Mouse (Mus musculus): ENCODE measurements around the gene Skint9. TPM values are rescaled to one million over a fixed set of nuclear protein-coding genes. Genes with fewer than 3 reads are reported as not detected.
"Not testable (repeated sequence)": the region's sequence is repeated elsewhere in the genome, so short reads cannot be mapped to it uniquely, and the experiment has no call there.

Skint9 gene
- polyA plus RNA-seq (2014; fragmentation: Nextera tagmentation; extraction: Ambion mirVana) = not detected in 2 replicates

- no peaks in the 10 kb centered on the region for H3K36me3 ChIP-seq (ENCODE audit: control insufficient read depth, insufficient read depth, low read length)
- no peaks in the 10 kb centered on the region for H3K4me1 ChIP-seq (ENCODE audit: control insufficient read depth in 2 of 2, insufficient read depth in 2 of 2, low read length in 2 of 2)
- no peak within 1 kb of the TSS for H3K4me2 ChIP-seq (ENCODE audit: low read length)
- H3K27me3 ChIP-seq (ENCODE audit: control insufficient read depth, insufficient read depth, low read length) = no peaks in the 10 kb centered on the region
- no peak within 1 kb of the TSS for H3K4me3 ChIP-seq (ENCODE audit: control insufficient read depth in 1 of 2, insufficient read depth in 1 of 2, low read depth in 1 of 2, low read length in 2 of 2)
- peaks cover 15% of the 10 kb centered on the region for H3K9me3 ChIP-seq (ENCODE audit: control insufficient read depth, low read length)
- no peak within 1 kb of the TSS for H3K9ac ChIP-seq (ENCODE audit: low read length)
- H3K27ac ChIP-seq (replicated peaks in 1 of 2; ENCODE audit: control insufficient read depth in 1 of 2, insufficient read depth in 1 of 2, low read depth in 2 of 2, low read length in 2 of 2) = no peak within 1 kb of the TSS
- ATAC-seq (ENCODE audit: insufficient number of reproducible peaks, insufficient read depth, low FRiP score, low read depth) = no peak
These were observed at the start of gene Skint9 for GRCm38 (mm10) chr4:112433885-112434284. TSS of gene Skint9 (minus strand) at chr4:112433985.

- H3K27ac ChIP-seq (replicated peaks in 1 of 2; ENCODE audit: control insufficient read depth in 1 of 2, insufficient read depth in 1 of 2, low read depth in 2 of 2, low read length in 2 of 2) = no peak overlapping the region
- WGBS = 54% methylated on average over 1 of the region's 1 CpGs
- H3K9ac ChIP-seq (ENCODE audit: low read length) = no peak overlapping the region
- H3K27me3 ChIP-seq (ENCODE audit: control insufficient read depth, insufficient read depth, low read length) = no peaks in the 10 kb centered on the region
- no peak overlapping the region for H3K4me3 ChIP-seq (ENCODE audit: control insufficient read depth in 1 of 2, insufficient read depth in 1 of 2, low read depth in 1 of 2, low read length in 2 of 2)
- no peaks in the 10 kb centered on the region for H3K36me3 ChIP-seq (ENCODE audit: control insufficient read depth, insufficient read depth, low read length)
- no peaks in the 10 kb centered on the region for H3K4me1 ChIP-seq (ENCODE audit: control insufficient read depth in 2 of 2, insufficient read depth in 2 of 2, low read length in 2 of 2)
- ATAC-seq (ENCODE audit: insufficient number of reproducible peaks, insufficient read depth, low FRiP score, low read depth) = no peak
- H3K4me2 ChIP-seq (ENCODE audit: low read length) = no peak overlapping the region
- H3K9me3 ChIP-seq (ENCODE audit: control insufficient read depth, low read length) = peaks cover 17% of the 10 kb centered on the region
These were observed 1.1 kb downstream of the Skint9 start for GRCm38 (mm10) chr4:112432685-112433084.

GRCm38 (mm10) chr4:112432223-112432622, 1.6 kb downstream of the Skint9 start:
- Histone ChIP-seq H3K4me2 (ENCODE audit: low read length) (no peak overlapping the region), H3K9ac (ENCODE audit: low read length) (no peak overlapping the region), H3K36me3 (ENCODE audit: control insufficient read depth, insufficient read depth, low read length) (no peaks in the 10 kb centered on the region), H3K4me3 (ENCODE audit: control insufficient read depth in 1 of 2, insufficient read depth in 1 of 2, low read depth in 1 of 2, low read length in 2 of 2) (no peak overlapping the region), H3K4me1 (ENCODE audit: control insufficient read depth in 2 of 2, insufficient read depth in 2 of 2, low read length in 2 of 2) (no peaks in the 10 kb centered on the region), H3K27ac (replicated peaks in 1 of 2; ENCODE audit: control insufficient read depth in 1 of 2, insufficient read depth in 1 of 2, low read depth in 2 of 2, low read length in 2 of 2) (no peak overlapping the region), H3K27me3 (ENCODE audit: control insufficient read depth, insufficient read depth, low read length) (no peaks in the 10 kb centered on the region), H3K9me3 (ENCODE audit: control insufficient read depth, low read length) (peaks cover 13% of the 10 kb centered on the region)
- ATAC-seq (ENCODE audit: insufficient number of reproducible peaks, insufficient read depth, low FRiP score, low read depth) = no peak

- ATAC-seq (ENCODE audit: insufficient number of reproducible peaks, insufficient read depth, low FRiP score, low read depth); H3K27ac ChIP-seq (replicated peaks in 1 of 2; ENCODE audit: control insufficient read depth in 1 of 2, insufficient read depth in 1 of 2, low read depth in 2 of 2, low read length in 2 of 2); H3K27me3 ChIP-seq (ENCODE audit: control insufficient read depth, insufficient read depth, low read length); H3K36me3 ChIP-seq (ENCODE audit: control insufficient read depth, insufficient read depth, low read length); H3K9ac ChIP-seq (ENCODE audit: low read length); H3K4me1 ChIP-seq (ENCODE audit: control insufficient read depth in 2 of 2, insufficient read depth in 2 of 2, low read length in 2 of 2); H3K9me3 ChIP-seq (ENCODE audit: control insufficient read depth, low read length); H3K4me2 ChIP-seq (ENCODE audit: low read length); H3K4me3 ChIP-seq (ENCODE audit: control insufficient read depth in 1 of 2, insufficient read depth in 1 of 2, low read depth in 1 of 2, low read length in 2 of 2): not testable (repeated sequence)
- 88% methylated on average over 15 of the region's 17 CpGs for WGBS
These were observed 84.7 kb downstream of the Skint9 start for GRCm38 (mm10) chr4:112349111-112349510.

Other genes starting within 250 kb of the Skint9 start
- gene Skint3, start 201.7 kb downstream of the Skint9 start, polyA plus RNA-seq (2014; fragmentation: Nextera tagmentation; extraction: Ambion mirVana) = not detected in 2 replicates
- not detected in 2 replicates for gene Skint2, start 123.2 kb upstream of the Skint9 start, polyA plus RNA-seq (2014; fragmentation: Nextera tagmentation; extraction: Ambion mirVana)